Mouse (Mus musculus) kidney, postnatal 0 days (tissue): Measurements from ENCODE around the gene Gm4450. TPM values are rescaled to one million over a fixed set of nuclear protein-coding genes. Genes with fewer than 3 reads are reported as not detected.
"Not testable (repeated sequence)": the region's sequence is repeated elsewhere in the genome, so short reads cannot be mapped to it uniquely, and the experiment has no call there.

ENCODE experiments used
- ATAC-seq: fragments of 200-750 bp; cut with Nextera tagmentation; replicated peaks from 2 replicates; pipeline ENCODE4 v1.8.0; 2017; ENCODE audit warnings: low read depth, moderate number of reproducible peaks, moderate TSS enrichment, moderate library complexity; ENCODE audit not compliant: low FRiP score
- DNase-seq: peaks from one replicate; pipeline ENCODE4 v3.0.0-alpha.2; 2016; ENCODE audit warnings: low spot score
- H3K27ac ChIP-seq: fragments of 300-500 bp; sonication (generic); 2 replicates; pipeline ENCODE4 v1.5.1; 2014; ENCODE audit warnings: mild to moderate bottlenecking
- H3K27me3 ChIP-seq: fragments of 300-500 bp; sonication (generic); 2 replicates; pipeline ENCODE4 v1.6.1; 2014; ENCODE audit warnings: low read length, mixed read lengths; ENCODE audit not compliant: insufficient read depth
- H3K36me3 ChIP-seq: fragments of 300-500 bp; sonication (generic); 2 replicates; pipeline ENCODE4 v1.6.1; 2014; ENCODE audit warnings: low read length, mixed read lengths; ENCODE audit not compliant: insufficient read depth
- H3K4me1 ChIP-seq: fragments of 300-500 bp; sonication (generic); replicated peaks from 2 replicates; pipeline ENCODE4 v1.6.1; 2014; ENCODE audit warnings: antibody characterized with exemption, low read length, mixed read lengths; ENCODE audit not compliant: insufficient read depth
- H3K4me2 ChIP-seq: fragments of 300-500 bp; sonication (generic); 2 replicates; pipeline ENCODE4 v1.6.1; 2014; ENCODE audit warnings: mild to moderate bottlenecking, low read length, moderate library complexity, mixed read lengths
- H3K4me3 ChIP-seq: fragments of 300-500 bp; sonication (generic); replicated peaks from 2 replicates; pipeline ENCODE4 v1.5.1; 2014; ENCODE audit warnings: low read depth, low read length
- H3K9ac ChIP-seq: fragments of 300-500 bp; sonication (generic); 2 replicates; pipeline ENCODE4 v1.6.1; 2014; ENCODE audit warnings: low read depth, low read length
- H3K9me3 ChIP-seq: fragments of 300-500 bp; sonication (generic); replicated peaks from 2 replicates; pipeline ENCODE4 v1.6.1; 2016; ENCODE audit warnings: low read length, inconsistent platforms, mixed read lengths
- CTCF ChIP-seq: IDR thresholded peaks from 2 replicates; pipeline ENCODE4 v1.5.1; 2016; ENCODE audit warnings: antibody characterized with exemption, low read depth, mild to moderate bottlenecking, moderate library complexity
- WGBS: fragments of 180-500 bp; shearing (Covaris S2); extraction: QIAGEN DNeasy Blood & Tissue Kit; methylation state at CpG from one replicate; pipeline ENCODE4 v1.1.7; 2014; 5-methylcytosine and 5-hydroxymethylcytosine counted together
- polyA plus RNA-seq: library from polyadenylated mRNA; unstranded; fragments of >200 nt; fragmentation: Nextera tagmentation; extraction: Ambion mirVana; gene quantifications from 2 replicates; pipeline ENCODE4 v1.2.1, GENCODE M21; 2015

The Gm4450 gene
- polyA plus RNA-seq, 1 experiment from 2014 or later = 90.6 TPM

GRCm38 (mm10) chr3:98443149-98443779, 13.7 kb downstream of the Gm4450 start:
- 12% methylated on average over 3 of the region's 3 CpGs for WGBS
- not testable (repeated sequence) for H3K36me3 ChIP-seq, H3K9ac ChIP-seq, H3K4me1 ChIP-seq, H3K4me2 ChIP-seq, H3K27ac ChIP-seq, H3K9me3 ChIP-seq, DNase-seq, H3K27me3 ChIP-seq, H3K4me3 ChIP-seq
- peak; percentile 66 for TF ChIP-seq CTCF
- ATAC-seq = peak; percentile 69

DNA sequence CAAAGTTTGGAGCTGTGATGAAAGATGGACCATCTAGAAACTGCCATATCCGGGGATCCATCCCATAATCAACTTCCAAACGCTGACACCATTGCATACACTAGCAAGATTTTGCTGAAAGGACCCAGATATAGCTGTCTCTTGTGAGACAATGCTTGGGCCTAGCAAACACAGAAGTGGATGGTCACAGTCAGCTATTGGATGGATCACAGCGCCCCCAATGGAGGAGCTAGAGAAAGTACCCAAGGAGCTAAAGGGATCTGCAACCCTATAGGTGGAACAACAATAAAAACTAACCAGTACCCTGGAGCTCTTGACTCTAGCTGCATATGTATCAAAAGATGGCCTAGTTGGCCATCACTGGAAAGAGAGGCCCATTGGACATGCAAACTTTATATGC, 14.7 kb downstream of the Gm4450 start:
- H3K9me3 ChIP-seq, H3K4me3 ChIP-seq, H3K36me3 ChIP-seq, H3K4me1 ChIP-seq, DNase-seq, H3K4me2 ChIP-seq, ATAC-seq, H3K27ac ChIP-seq, H3K9ac ChIP-seq, H3K27me3 ChIP-seq: not testable (repeated sequence)
- WGBS = 38% methylated on average over 3 of the region's 3 CpGs
- TF ChIP-seq CTCF = peak; percentile 31; the same call in 1 of the 2 replicates

- Histone ChIP-seq H3K9me3 (no peaks in the 10 kb centered on the region), H3K27ac (no peak overlapping the region), H3K4me2 (no peak overlapping the region), H3K36me3 (no peaks in the 10 kb centered on the region), H3K4me3 (no peak overlapping the region), H3K4me1 (no peaks in the 10 kb centered on the region), H3K9ac (no peak overlapping the region), H3K27me3 (no peaks in the 10 kb centered on the region)
- WGBS = 48% methylated on average over 1 of the region's 1 CpGs
- no peak for TF ChIP-seq CTCF
- DNase-seq (peak; percentile 54), ATAC-seq (peak; percentile 68; the same call in 1 of the 2 replicates)
Observed at GRCm38 (mm10) chr3:98435030-98435429, 21.9 kb downstream of the Gm4450 start.

DNA sequence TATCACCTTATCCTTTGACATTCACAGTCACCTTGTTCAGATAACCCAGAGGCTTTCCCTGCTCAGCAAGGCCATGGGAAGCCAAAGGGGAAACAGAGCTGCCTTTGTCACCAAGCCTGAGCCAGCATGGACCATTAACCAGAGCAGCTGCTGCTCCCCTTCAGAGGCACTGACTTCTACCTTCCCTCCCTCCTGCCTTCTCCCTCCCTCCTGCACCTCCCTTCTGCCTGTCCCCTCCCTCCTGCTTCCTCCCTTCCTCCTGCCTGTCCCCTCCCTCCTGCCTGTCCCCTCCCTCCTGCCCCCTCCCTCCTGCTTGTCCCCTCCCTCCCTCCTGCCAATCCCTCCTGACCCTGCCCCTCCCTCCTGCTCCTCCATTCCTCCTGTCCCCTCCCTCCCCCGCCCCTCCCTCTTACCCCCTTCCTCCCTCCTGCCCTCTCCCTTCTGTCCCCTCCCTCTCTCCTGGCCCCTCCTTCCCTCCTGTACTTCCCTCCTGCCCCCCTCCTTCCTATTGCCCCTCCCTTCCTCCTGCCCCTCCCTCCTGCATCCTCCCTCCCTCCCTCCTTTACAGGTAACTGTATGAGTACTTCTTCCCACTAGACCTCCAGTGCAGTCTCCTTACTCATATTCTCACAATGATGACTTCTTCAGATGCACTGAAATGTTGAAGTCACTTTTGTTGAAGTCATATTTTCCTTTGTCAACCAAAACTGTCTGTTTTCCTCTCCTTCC, 22.7 kb downstream of the Gm4450 start:
- no peaks in the 10 kb centered on the region for H3K4me1 ChIP-seq
- no peaks in the 10 kb centered on the region for H3K27me3 ChIP-seq
- H3K9me3 ChIP-seq = no peaks in the 10 kb centered on the region
- no peak overlapping the region for H3K4me3 ChIP-seq
- H3K9ac ChIP-seq = no peak overlapping the region
- 17% methylated on average over 1 of the region's 1 CpGs for WGBS
- ATAC-seq (peak; percentile 87), DNase-seq (peak; percentile 78)
- no peak overlapping the region for H3K4me2 ChIP-seq
- no peak for TF ChIP-seq CTCF
- H3K36me3 ChIP-seq = no peaks in the 10 kb centered on the region
- H3K27ac ChIP-seq = no peak overlapping the region

GRCm38 (mm10) chr3:98428928-98429525, 27.9 kb downstream of the Gm4450 start:
- DNase-seq (peak; percentile 51), ATAC-seq (no peak)
- no peaks in the 10 kb centered on the region for H3K27me3 ChIP-seq
- H3K9me3 ChIP-seq = no peaks in the 10 kb centered on the region
- no peaks in the 10 kb centered on the region for H3K36me3 ChIP-seq
- no peak for TF ChIP-seq CTCF
- WGBS = 39% methylated on average over 8 of the region's 8 CpGs
- peaks cover 17% of the 10 kb centered on the region for H3K4me1 ChIP-seq
- H3K27ac ChIP-seq = no peak overlapping the region
- H3K9ac ChIP-seq = no peak overlapping the region
- peak overlapping the region; percentile 57; the same call in 1 of the 2 replicates for H3K4me3 ChIP-seq
- H3K4me2 ChIP-seq = peak overlapping the region; percentile 97

DNA sequence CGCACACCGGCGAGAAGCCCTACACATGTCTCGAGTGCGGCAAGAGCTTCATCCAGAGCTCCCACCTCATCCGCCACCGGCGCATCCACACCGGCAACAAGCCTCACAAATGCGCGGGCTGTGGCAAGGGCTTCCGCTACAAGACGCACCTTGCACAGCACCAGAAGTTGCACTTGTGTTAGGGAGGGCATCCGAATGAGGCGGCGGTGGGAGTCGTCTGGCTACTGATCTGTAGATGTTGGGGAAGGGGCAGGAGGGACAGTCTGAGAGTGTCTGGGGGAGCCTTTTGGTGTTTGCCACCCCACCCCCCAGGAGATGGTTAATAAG, 28.5 kb downstream of the Gm4450 start:
- no peak for DNase-seq
- H3K27me3 ChIP-seq = no peaks in the 10 kb centered on the region
- H3K27ac ChIP-seq = no peak overlapping the region
- peak overlapping the region; percentile 59 for H3K9ac ChIP-seq
- no peaks in the 10 kb centered on the region for H3K9me3 ChIP-seq
- no peak; the same call in 1 of the 2 replicates for ATAC-seq
- H3K4me2 ChIP-seq = peak overlapping the region; percentile 97
- peaks cover 17% of the 10 kb centered on the region for H3K4me1 ChIP-seq
- 8% methylated on average over 17 of the region's 17 CpGs for WGBS
- peak overlapping the region; percentile 57 for H3K4me3 ChIP-seq
- no peaks in the 10 kb centered on the region for H3K36me3 ChIP-seq
- TF ChIP-seq CTCF = no peak
